Mouse (Mus musculus): ENCODE data around the gene Qtrt2.

Qtrt2 gene

GRCm38 (mm10) chr16:43926341-43926859 lies at the start of gene Qtrt2:
Qtrt2 (minus strand) TSS chr16:43926809.
- DNase-seq (ENCODE audit: low read depth), result no peak

DNA sequence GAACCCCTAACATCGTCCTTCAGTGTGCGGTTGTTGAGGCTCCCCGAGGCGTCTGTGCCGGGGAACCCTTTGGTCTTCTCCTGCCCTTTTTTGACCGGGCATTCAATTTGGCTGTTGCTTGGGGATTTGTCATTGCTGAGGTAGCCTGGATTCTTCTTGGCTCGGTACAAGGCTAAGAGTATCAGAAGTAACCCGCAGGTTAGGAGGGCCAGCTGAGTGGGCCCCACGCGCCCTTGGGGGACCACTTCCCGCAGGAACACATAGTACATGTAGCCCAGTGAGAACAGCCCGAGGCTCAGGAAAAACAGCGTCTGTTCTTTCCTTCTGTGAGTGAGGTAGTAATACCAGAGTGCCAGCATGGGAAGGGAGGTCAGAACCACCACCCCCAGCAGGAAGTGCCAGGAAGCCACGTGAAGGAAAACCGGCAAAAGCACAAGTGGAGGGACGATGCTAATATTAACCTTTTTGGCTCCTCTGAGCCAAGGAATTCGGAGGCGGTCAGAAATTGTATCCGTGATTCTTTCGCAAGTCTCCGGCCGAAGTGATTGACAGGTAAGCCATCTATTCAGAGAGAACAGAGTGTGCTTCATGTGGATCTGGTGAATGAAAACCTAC lies 47.1 kb upstream of the Qtrt2 start:
- DNase-seq (ENCODE audit: low read depth), result no peak

DNA sequence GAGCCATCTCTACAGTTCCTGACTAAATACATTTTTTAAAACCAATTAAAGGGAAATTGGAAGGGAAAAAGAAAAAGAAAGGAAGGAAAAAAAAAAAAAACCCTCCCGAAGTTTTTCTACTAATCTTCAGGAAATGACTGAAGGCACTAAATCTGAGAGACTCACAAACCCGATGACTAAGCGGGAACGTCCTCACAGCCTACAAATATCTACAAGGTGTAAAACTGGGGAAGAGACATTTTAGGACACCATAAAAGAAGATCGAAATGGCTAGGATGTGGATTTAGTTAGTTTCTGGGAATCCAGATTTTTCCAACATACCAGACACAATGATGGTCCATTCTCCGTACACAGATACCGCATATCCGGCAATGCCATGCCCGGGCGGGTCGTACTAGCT lies 46.5 kb upstream of the Qtrt2 start:
- DNase-seq (ENCODE audit: low read depth), result no peak

DNA sequence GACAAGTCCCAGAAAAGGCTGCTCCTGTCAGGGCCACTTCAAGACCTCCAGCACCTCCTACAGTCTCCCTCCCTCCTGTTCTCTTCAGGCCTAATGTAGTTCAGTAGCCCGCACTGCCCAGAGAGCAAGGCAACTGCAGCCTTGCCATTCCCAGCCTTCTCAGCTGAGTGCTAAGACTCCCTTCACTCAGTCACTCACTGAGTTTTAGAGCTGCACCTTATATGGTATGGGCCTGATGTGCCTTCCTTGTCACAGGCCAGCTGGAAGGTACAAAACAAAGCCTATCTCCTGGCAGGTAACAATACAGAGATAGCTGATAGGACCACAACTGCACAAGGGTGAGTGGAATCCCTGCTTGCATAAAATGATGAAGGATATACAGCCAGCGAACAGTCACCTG lies 45.8 kb upstream of the Qtrt2 start:
- no peak for DNase-seq (ENCODE audit: low read depth)

DNA sequence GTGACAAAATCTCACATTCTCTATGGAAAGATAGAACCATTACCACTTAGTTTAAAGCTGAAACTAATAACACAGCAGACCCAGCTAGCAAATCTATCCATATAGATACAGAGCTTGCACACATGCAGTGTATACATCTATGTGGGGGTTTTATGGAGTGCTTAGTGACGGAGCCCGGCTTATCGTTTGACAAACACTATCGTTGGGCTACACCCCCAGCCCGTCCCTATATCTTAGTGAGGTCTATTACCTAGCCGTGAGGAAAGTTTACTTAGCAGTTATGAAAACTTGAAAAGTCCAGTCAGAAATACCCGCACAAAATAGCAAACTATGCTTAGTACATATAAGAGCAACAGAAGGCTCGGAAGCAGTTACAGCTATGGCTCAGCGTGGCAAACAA lies 45.1 kb upstream of the Qtrt2 start:
- DNase-seq (ENCODE audit: low read depth), result no peak

DNA sequence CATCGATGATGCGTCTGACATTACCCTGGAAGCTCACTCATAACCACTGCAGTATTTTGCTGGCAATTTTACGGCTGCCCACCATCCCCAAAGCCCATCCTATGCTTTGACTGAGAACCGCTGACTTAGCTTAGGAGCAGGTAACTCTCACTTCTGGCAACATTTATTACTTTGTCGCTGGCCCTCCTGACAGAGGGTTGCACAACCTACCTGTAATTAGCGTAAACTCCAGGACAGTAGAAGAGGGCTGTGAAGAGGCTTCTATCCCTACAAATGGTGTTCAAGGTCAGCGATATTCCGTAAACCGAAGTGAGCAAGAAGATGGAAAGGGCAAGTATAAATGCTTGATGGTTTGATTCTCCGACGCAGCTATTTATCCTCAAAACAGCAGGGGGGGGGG lies 44.6 kb upstream of the Qtrt2 start:
- DNase-seq (ENCODE audit: low read depth), result no peak

DNA sequence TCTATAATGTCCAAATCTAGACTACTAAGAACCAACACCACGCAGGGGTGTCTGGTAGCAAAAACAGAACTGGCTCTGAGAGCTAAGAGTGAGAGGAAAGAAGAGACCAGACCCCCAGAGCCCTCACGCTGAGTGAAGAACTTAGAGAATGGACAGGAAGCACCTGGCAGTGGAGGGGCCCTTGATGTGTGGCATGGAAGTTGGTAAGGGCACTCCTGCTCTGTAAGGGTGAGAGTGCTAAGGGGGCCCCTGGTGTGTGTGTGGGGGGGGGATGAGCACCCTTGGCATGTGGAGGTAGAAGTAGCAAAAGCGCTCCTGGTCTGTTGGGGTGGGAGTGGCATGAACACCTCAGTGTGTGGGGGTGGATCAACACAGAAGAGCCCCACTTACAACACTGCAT lies 43.8 kb upstream of the Qtrt2 start:
- no peak for DNase-seq (ENCODE audit: low read depth)

GRCm38 (mm10) chr16:43965781-43966389 lies 39.3 kb upstream of the Qtrt2 start:
- DNase-seq (ENCODE audit: low read depth), result peak; percentile 9

DNA sequence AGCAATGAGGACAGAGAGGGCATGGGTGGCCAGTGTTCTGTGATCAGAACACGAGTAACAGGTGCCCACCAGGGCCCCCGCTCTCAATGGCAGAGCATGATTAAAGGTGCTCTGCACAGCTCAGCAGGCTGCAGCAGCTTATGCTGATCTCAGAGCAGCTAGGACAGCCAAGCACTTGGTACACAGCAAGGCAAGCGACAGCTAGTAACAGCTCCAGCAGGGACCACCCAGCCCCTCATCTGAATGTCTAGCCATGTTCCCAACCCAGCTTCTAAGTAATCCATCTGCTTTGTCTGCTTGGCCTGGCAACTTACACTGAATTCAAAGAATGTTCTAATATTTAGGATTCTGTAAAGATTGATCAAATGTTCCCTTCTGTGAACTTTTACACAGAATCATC lies 37.2 kb upstream of the Qtrt2 start:
- DNase-seq (ENCODE audit: low read depth), result no peak

- DNase-seq (ENCODE audit: low read depth), result no peak
Measured at GRCm38 (mm10) chr16:43963291-43963690, 36.7 kb upstream of the Qtrt2 start.

GRCm38 (mm10) chr16:43958038-43958437 lies 31.4 kb upstream of the Qtrt2 start:
- no peak for DNase-seq (ENCODE audit: low read depth)

- no peak for DNase-seq (ENCODE audit: low read depth)
Measured at GRCm38 (mm10) chr16:43954913-43955312, 28.3 kb upstream of the Qtrt2 start.

DNA sequence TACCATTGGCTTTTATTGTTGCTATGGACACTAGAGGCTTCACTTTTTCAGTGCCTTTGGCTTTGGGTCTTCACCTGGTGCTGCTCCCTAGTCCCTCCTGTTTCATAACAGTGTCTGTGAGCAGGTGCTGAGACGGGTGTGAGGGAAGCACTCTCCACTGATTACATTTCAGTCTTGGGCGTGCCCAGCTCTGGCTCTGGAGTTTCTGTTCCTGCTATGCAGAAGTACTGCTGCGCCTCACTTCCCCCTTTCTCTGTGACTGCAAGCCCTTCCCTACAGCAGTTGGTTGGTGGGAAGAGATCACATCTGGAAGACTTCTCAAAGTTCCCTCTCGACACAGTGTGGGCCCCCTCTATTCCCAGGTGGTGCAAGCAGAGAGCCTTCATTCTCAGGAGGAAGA lies 25.0 kb upstream of the Qtrt2 start:
- no peak for DNase-seq (ENCODE audit: low read depth)

GRCm38 (mm10) chr16:43945869-43946268 lies 19.3 kb upstream of the Qtrt2 start:
- DNase-seq (ENCODE audit: low read depth), result no peak

- DNase-seq (ENCODE audit: low read depth), result no peak
Measured at GRCm38 (mm10) chr16:43945351-43945750, 18.7 kb upstream of the Qtrt2 start.

DNA sequence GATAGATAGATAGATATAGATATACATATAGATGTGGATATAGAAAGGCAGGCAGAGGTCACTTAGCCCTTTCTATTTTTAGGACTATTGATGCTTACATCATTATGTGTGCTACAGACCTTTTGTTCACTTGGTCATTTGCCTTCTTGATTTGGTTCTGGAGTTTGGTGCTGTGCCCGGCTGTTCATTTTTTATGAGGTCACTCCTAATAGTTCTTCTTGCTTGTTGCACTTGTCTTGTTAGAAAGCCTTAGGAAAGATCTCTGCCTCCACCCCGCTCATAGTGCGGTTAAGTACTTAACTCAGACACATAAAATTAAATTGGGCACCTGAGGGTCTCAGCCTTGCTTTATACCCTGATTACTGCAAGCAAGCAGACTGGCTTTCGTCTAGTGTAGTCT lies 14.2 kb upstream of the Qtrt2 start:
- no peak for DNase-seq (ENCODE audit: low read depth)

GRCm38 (mm10) chr16:43935892-43936291 lies 9.3 kb upstream of the Qtrt2 start:
- no peak for DNase-seq (ENCODE audit: low read depth)

DNA sequence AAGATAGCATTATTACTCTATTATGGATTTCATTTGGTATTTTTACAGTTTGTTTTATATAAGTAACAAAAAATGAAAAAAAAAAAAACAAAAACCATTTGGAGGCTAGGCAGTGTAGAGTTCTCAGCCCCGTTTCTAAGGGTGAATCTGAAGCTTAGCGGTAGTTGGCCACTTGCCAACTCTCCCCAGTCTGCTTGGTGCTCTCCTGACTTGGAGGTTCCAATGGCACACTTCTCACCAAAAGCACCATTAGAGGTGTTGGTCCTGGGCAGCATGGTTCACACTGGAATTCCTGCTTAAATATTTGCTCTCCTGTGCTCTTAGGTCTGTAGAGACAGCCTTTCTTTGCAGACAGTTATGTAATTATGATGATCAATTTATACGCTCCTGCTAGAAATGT lies 8.8 kb upstream of the Qtrt2 start:
- peak; percentile 26 for DNase-seq (ENCODE audit: low read depth)

DNA sequence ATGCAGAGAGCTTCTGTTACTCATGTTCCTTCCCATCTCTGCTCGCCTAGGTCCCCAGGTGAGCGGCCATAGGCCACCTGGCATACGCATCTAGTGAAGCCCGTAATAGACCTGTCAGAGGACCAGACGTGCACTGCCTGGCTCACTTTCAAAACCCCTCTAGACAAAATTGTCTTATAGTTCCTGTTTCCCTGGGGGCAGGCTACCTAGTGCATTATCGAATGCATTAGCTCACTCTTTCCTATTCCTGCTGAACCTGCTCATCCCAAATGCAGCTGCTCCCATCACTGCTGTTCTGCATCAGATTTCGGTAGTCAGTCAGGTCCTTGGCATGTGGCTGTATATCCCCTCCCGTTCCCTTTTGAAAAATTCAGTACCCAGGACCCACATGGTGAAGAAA lies 8.2 kb upstream of the Qtrt2 start:
- no peak for DNase-seq (ENCODE audit: low read depth)

DNA sequence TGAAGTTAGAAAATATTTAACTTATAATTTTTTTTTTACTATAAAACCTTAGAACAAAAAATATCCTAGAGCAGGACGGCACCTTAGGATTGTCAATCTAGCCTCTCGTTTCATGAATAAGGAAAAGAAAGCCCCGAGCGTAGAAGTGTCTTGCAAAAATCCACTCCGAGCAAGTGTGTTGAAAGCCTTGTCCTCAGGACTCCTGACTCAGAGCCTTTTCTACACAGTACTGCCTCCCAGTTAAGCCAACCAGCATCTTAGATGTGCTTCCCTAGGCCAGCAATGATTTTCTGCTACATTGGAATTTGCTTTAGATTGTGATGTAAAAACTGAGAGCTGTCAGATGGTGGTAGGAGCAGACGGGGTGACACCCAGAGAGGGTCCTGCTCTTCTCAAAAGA lies 6.4 kb upstream of the Qtrt2 start:
- DNase-seq (ENCODE audit: low read depth), result no peak

GRCm38 (mm10) chr16:43932319-43932718 lies 5.7 kb upstream of the Qtrt2 start:
- DNase-seq (ENCODE audit: low read depth), result no peak

- no peak for DNase-seq (ENCODE audit: low read depth)
Measured at GRCm38 (mm10) chr16:43931502-43931901, 4.9 kb upstream of the Qtrt2 start.

DNA sequence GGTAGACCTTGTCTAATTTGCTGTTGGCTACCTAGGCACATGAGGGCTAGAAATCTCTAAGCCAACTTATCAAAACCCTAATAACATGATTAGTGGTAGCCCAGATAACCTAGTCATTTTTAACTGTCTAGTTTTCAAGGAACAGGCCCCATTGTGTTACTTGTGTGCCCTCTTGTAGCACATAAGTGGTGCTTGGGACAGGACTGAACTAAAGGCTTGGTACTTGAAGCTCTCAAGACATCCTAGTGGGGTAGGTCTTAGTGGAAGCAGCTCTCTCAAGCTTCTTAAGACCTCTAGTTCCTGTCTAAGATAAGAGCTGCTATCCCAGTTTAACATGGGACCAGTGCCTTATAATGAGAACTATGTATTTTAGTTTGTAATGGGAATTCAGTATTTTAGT lies 4.0 kb upstream of the Qtrt2 start:
- DNase-seq (ENCODE audit: low read depth), result no peak

DNA sequence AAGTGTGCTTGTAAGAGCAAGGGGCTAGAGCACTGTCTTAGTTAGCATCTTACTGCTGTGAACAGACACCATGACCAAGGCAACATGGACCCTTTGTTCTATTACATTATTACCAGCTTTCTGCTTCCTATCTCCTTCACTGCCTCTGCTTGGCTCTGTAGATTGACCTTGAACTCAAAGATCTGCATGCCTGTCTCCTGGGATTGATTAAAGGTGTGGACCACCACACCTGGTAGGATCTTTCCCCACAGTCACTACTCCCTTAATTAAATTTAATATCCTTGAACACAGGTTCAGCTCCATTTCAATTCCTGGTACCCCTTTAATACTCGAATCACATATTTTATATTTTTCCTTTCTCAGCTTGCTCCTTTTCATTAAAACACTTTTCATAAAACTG lies 763 bp downstream of the Qtrt2 start:
- DNase-seq (ENCODE audit: low read depth), result no peak

Measured in 416B (cell line).